Mouse (Mus musculus) forebrain, embryonic 10.5 days (tissue): ENCODE measurements at regions not wholly inside any gene's neighbourhood (a gene's known extent, or its start where the extent isn't known, plus 50 kb on each side); places are given as distances from the start of the nearest gene placed in this dataset.

ENCODE experiments used
- DNase-seq: peaks from one replicate; pipeline ENCODE4 v3.0.0-alpha.2; 2017; ENCODE audit warnings: low spot score; ENCODE audit errors: extremely low spot score
- H3K27ac ChIP-seq: fragments of 300-500 bp; sonication (generic); 2 replicates; pipeline ENCODE4 v1.5.1; 2016; ENCODE audit warnings: mild to moderate bottlenecking
- H3K27me3 ChIP-seq: fragments of 300-500 bp; sonication (generic); 2 replicates; pipeline ENCODE4 v1.6.1; 2016; ENCODE audit warnings: mild to moderate bottlenecking; ENCODE audit not compliant: poor library complexity, severe bottlenecking
- H3K36me3 ChIP-seq: fragments of 300-500 bp; sonication (generic); replicated peaks from 2 replicates; pipeline ENCODE4 v1.6.1; 2016; ENCODE audit warnings: mild to moderate bottlenecking, moderate library complexity
- H3K4me1 ChIP-seq: fragments of 300-500 bp; sonication (generic); 2 replicates; pipeline ENCODE4 v1.6.1; 2016
- H3K4me3 ChIP-seq: fragments of 300-500 bp; sonication (generic); 2 replicates; pipeline ENCODE4 v1.5.1; 2016; ENCODE audit warnings: mild to moderate bottlenecking, moderate library complexity
- H3K9me3 ChIP-seq: fragments of 300-500 bp; sonication (generic); 2 replicates; pipeline ENCODE4 v1.6.1; 2016; ENCODE audit warnings: mild to moderate bottlenecking, moderate library complexity
- WGBS: fragments of 180-500 bp; shearing (Covaris S2); methylation state at CpG from one replicate; pipeline ENCODE4 v1.1.7; 2016; 5-methylcytosine and 5-hydroxymethylcytosine counted together

GRCm38 (mm10) chr4:98282275-98282674 is 100.8 kb downstream of the Tm2d1 start:
- H3K9me3 ChIP-seq, result no peaks in the 10 kb centered on the region
- no peak for DNase-seq
- 74% methylated on average over 2 of the region's 2 CpGs for WGBS
- no peaks in the 10 kb centered on the region for H3K4me1 ChIP-seq
- H3K27ac ChIP-seq, result no peak overlapping the region
- H3K27me3 ChIP-seq, result no peaks in the 10 kb centered on the region
- H3K4me3 ChIP-seq, result no peak overlapping the region
- H3K36me3 ChIP-seq, result no peaks in the 10 kb centered on the region

GRCm38 (mm10) chr4:98258336-98258735 is 124.8 kb downstream of the Tm2d1 start:
- no peaks in the 10 kb centered on the region for H3K27me3 ChIP-seq
- no peaks in the 10 kb centered on the region for H3K9me3 ChIP-seq
- no peak overlapping the region for H3K27ac ChIP-seq
- DNase-seq, result no peak
- no peaks in the 10 kb centered on the region for H3K36me3 ChIP-seq
- no peak overlapping the region for H3K4me3 ChIP-seq
- H3K4me1 ChIP-seq, result peaks cover 15% of the 10 kb centered on the region
- WGBS, result 88% methylated on average over 7 of the region's 7 CpGs

GRCm38 (mm10) chr4:98257711-98258110 is 125.4 kb downstream of the Tm2d1 start:
- peaks cover 15% of the 10 kb centered on the region for H3K4me1 ChIP-seq
- no peak overlapping the region for H3K4me3 ChIP-seq
- H3K36me3 ChIP-seq, result no peaks in the 10 kb centered on the region
- 94% methylated on average over 9 of the region's 9 CpGs for WGBS
- H3K27me3 ChIP-seq, result no peaks in the 10 kb centered on the region
- DNase-seq, result no peak
- no peak overlapping the region for H3K27ac ChIP-seq
- H3K9me3 ChIP-seq, result no peaks in the 10 kb centered on the region

GRCm38 (mm10) chr4:98254856-98255853 is 128.0 kb downstream of the Tm2d1 start:
- peaks cover 15% of the 10 kb centered on the region for H3K4me1 ChIP-seq
- peak; percentile 42 for DNase-seq
- H3K36me3 ChIP-seq, result no peaks in the 10 kb centered on the region
- 59% methylated on average over 18 of the region's 18 CpGs for WGBS
- H3K9me3 ChIP-seq, result no peaks in the 10 kb centered on the region
- no peaks in the 10 kb centered on the region for H3K27me3 ChIP-seq
- H3K27ac ChIP-seq, result no peak overlapping the region
- no peak overlapping the region for H3K4me3 ChIP-seq

- peak overlapping the region; percentile 84 for H3K27ac ChIP-seq
- H3K9me3 ChIP-seq, result no peaks in the 10 kb centered on the region
- no peaks in the 10 kb centered on the region for H3K36me3 ChIP-seq
- peak; percentile 85 for DNase-seq
- H3K4me3 ChIP-seq, result peak overlapping the region; percentile 40
- H3K27me3 ChIP-seq, result peaks cover 13% of the 10 kb centered on the region
- WGBS, result 10% methylated on average over 15 of the region's 16 CpGs
- peaks cover 30% of the 10 kb centered on the region for H3K4me1 ChIP-seq
These were observed 138.9 kb downstream of the Tm2d1 start for GRCm38 (mm10) chr4:98243941-98244929.

GRCm38 (mm10) chr4:98243502-98243901 is 139.6 kb downstream of the Tm2d1 start:
- Histone ChIP-seq H3K4me1 (peaks cover 32% of the 10 kb centered on the region), H3K27ac (peak overlapping the region; percentile 84), H3K4me3 (peak overlapping the region; percentile 40), H3K9me3 (no peaks in the 10 kb centered on the region), H3K27me3 (peaks cover 13% of the 10 kb centered on the region), H3K36me3 (no peaks in the 10 kb centered on the region)
- peak; percentile 86 for DNase-seq
- whole genome bisulfite sequencing, result 3% methylated on average over 6 of the region's 6 CpGs

- Histone ChIP-seq H3K9me3 (no peaks in the 10 kb centered on the region), H3K27ac (0 out of 2 replicates have a peak overlapping the region, but pooled peaks have one; percentile 84), H3K36me3 (no peaks in the 10 kb centered on the region), H3K27me3 (peaks cover 13% of the 10 kb centered on the region), H3K4me1 (peaks cover 42% of the 10 kb centered on the region), H3K4me3 (no peak overlapping the region)
- no peak for DNase-seq
- WGBS, result 95% methylated on average over 2 of the region's 2 CpGs
These were observed 141.2 kb downstream of the Tm2d1 start for GRCm38 (mm10) chr4:98241921-98242320.

GRCm38 (mm10) chr4:98240289-98240688 is 142.8 kb downstream of the Tm2d1 start:
- Histone ChIP-seq H3K36me3 (no peaks in the 10 kb centered on the region), H3K4me1 (peaks cover 43% of the 10 kb centered on the region), H3K4me3 (no peak overlapping the region), H3K27ac (no peak overlapping the region), H3K27me3 (peaks cover 13% of the 10 kb centered on the region), H3K9me3 (no peaks in the 10 kb centered on the region)
- DNase-seq, result no peak

GRCm38 (mm10) chr4:98238075-98238474 is 145.0 kb downstream of the Tm2d1 start:
- peaks cover 13% of the 10 kb centered on the region for H3K27me3 ChIP-seq
- peaks cover 21% of the 10 kb centered on the region for H3K4me1 ChIP-seq
- no peak for DNase-seq
- WGBS, result 88% methylated on average over 4 of the region's 4 CpGs
- no peak overlapping the region for H3K27ac ChIP-seq
- H3K4me3 ChIP-seq, result no peak overlapping the region
- no peaks in the 10 kb centered on the region for H3K36me3 ChIP-seq
- no peaks in the 10 kb centered on the region; the same call in 1 of the 2 replicates for H3K9me3 ChIP-seq

- Histone ChIP-seq H3K27ac (peak overlapping the region; percentile 57), H3K4me3 (no peak overlapping the region), H3K27me3 (peaks cover 7% of the 10 kb centered on the region), H3K4me1 (peaks cover 16% of the 10 kb centered on the region; the same call in 1 of the 2 replicates), H3K36me3 (no peaks in the 10 kb centered on the region), H3K9me3 (no peaks in the 10 kb centered on the region; the same call in 1 of the 2 replicates)
- 84% methylated on average over 9 of the region's 9 CpGs for WGBS
- DNase-seq, result no peak
These were observed 145.6 kb downstream of the Tm2d1 start for GRCm38 (mm10) chr4:98237475-98237874.

GRCm38 (mm10) chr4:98236006-98236783 is 146.9 kb downstream of the Tm2d1 start:
- no peak overlapping the region; the same call in 1 of the 2 replicates for H3K27ac ChIP-seq
- H3K9me3 ChIP-seq, result no peaks in the 10 kb centered on the region; the same call in 1 of the 2 replicates
- no peak overlapping the region for H3K4me3 ChIP-seq
- 76% methylated on average over 12 of the region's 12 CpGs for WGBS
- no peak for DNase-seq
- H3K4me1 ChIP-seq, result peaks cover 16% of the 10 kb centered on the region; the same call in 1 of the 2 replicates
- H3K27me3 ChIP-seq, result no peaks in the 10 kb centered on the region
- no peaks in the 10 kb centered on the region for H3K36me3 ChIP-seq

GRCm38 (mm10) chr4:98228193-98228592 is 154.9 kb downstream of the Tm2d1 start:
- no peak overlapping the region for H3K27ac ChIP-seq
- H3K36me3 ChIP-seq, result no peaks in the 10 kb centered on the region
- WGBS, result 90% methylated on average over 4 of the region's 4 CpGs
- no peaks in the 10 kb centered on the region for H3K9me3 ChIP-seq
- no peak for DNase-seq
- peaks cover 9% of the 10 kb centered on the region for H3K4me1 ChIP-seq
- H3K27me3 ChIP-seq, result no peaks in the 10 kb centered on the region
- no peak overlapping the region for H3K4me3 ChIP-seq
